Mouse (Mus musculus) induced T-regulatory cell, adult 2 months (primary cell): ENCODE data around the gene Vmn1r25.
"Not testable (repeated sequence)": the region's sequence is repeated elsewhere in the genome, so short reads cannot be mapped to it uniquely, and the experiment has no call there.

Experiments
- DNase-seq: peaks from one replicate; pipeline ENCODE4 v3.0.0-alpha.2; 2012; ENCODE audit warnings: low read depth

The Vmn1r25 gene

DNA sequence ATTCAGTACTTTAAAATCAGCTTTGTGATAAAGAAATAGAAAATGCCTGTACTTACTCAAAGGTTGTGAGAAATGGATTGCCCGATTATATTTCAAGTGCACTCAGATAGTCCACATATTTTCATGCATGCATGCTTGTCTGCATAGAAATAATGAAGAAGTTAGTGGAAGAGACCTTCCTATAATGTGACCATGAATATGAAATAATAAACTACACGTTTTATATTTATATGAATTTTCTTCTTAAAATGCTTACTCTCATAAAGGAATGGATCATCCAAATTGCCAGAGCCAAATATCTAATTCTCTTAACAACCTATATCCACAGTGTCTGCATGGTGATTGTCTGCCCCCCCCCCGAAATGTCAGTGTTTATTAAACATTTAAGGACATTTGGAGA, at the start of gene Vmn1r25:
Gene Vmn1r25 (minus strand): TSS at position 101 of the 400 bp plus-strand sequence.
- DNase-seq, result no peak

DNA sequence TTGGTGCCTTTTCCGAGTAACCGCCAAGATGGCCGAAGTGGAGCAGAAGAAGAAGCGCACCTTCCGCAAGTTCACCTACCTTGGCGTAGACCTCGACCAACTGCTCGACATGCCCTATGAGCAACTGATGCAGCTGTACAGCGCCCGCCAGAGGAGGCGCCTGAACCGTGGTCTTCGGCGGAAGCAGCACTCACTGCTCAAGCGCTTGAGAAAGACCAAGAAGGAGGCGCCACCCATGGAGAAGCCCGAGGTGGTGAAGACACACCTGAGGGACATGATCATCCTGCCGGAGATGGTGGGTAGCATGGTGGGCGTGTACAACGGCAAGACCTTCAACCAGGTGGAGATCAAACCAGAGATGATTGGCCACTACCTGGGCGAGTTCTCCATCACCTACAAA, 36.9 kb upstream of the Vmn1r25 start:
- DNase-seq, result not testable (repeated sequence)

DNA sequence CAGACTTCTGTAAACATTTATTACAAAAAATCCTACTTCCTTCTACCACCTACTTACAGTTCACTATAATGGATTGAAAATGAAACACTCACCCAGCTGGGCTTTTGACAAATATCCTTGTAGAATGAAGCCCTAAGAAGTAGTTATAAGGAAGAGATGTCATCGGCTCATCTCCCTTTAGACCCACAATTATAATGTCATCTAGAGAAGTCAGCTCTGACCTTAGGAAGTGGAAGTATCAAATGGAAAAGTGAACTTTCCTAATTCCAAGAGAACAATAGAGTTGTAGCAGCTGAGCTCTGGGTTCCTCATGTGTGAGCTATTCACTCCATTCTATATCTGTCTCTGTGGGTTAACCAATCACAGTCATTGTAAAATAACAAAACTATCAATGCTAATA, 34.4 kb upstream of the Vmn1r25 start, which contains the start of gene Vmn1r26:
Gene Vmn1r26 (minus strand): TSS at position 101 of the 400 bp plus-strand sequence.
- no peak for DNase-seq

DNA sequence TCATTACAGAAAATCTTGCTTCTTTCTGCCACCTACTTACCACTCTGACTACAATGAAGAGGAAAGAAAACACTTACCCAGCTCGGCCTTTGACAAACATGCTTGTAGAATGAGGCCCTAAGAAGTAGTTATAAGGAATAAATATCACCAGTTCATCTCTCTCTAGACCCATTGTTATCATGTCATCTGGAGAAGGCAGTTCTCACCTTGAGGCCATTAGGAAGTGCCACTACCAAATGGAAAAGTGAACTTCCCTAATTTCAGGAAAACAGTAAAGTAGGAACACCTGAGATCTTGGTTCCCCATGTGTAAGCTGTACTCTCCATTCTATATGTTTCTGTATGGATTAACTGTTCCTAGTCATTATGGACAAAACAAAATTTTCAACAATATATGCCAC, 19.2 kb downstream of the Vmn1r25 start, which contains the start of gene Vmn1r24:
Gene Vmn1r24 (minus strand): TSS at position 101 of the 400 bp plus-strand sequence.
- not testable (repeated sequence) for DNase-seq
